Mouse (Mus musculus) heart, embryonic 15.5 days (tissue): ENCODE data around the gene Map1lc3b. TPM values are rescaled to one million over a fixed set of nuclear protein-coding genes. Genes with fewer than 3 reads are reported as not detected.

Source experiments
- ATAC-seq: fragments of 200-750 bp; cut with Nextera tagmentation; replicated peaks from 2 replicates; pipeline ENCODE4 v1.8.0; 2017; ENCODE audit warnings: low read depth, moderate TSS enrichment; ENCODE audit not compliant: insufficient number of reproducible peaks, insufficient read depth, low FRiP score
- H3K27ac ChIP-seq: fragments of 300-500 bp; sonication (generic); 2 replicates; pipeline ENCODE4 v1.5.1; 2015; ENCODE audit warnings: mild to moderate bottlenecking, inconsistent platforms
- H3K27me3 ChIP-seq: fragments of 300-500 bp; sonication (generic); 2 replicates; pipeline ENCODE4 v1.6.1; 2015; ENCODE audit warnings: inconsistent platforms
- H3K36me3 ChIP-seq: fragments of 300-500 bp; sonication (generic); 2 replicates; pipeline ENCODE4 v1.6.1; 2015; ENCODE audit warnings: mild to moderate bottlenecking, inconsistent platforms
- H3K4me1 ChIP-seq: fragments of 300-500 bp; sonication (generic); replicated peaks from 2 replicates; pipeline ENCODE4 v1.6.1; 2015; ENCODE audit warnings: inconsistent platforms
- H3K4me2 ChIP-seq: fragments of 300-500 bp; sonication (generic); 2 replicates; pipeline ENCODE4 v1.6.1; 2015; ENCODE audit warnings: inconsistent platforms, mild to moderate bottlenecking, moderate library complexity
- H3K4me3 ChIP-seq: fragments of 300-500 bp; sonication (generic); 2 replicates; pipeline ENCODE4 v1.5.1; 2015; ENCODE audit warnings: mild to moderate bottlenecking, inconsistent platforms
- H3K9ac ChIP-seq: fragments of 300-500 bp; sonication (generic); 2 replicates; pipeline ENCODE4 v1.6.1; 2015; ENCODE audit warnings: mild to moderate bottlenecking, inconsistent platforms
- H3K9me3 ChIP-seq: fragments of 300-500 bp; sonication (generic); replicated peaks from 2 replicates; pipeline ENCODE4 v1.6.1; 2016; ENCODE audit warnings: inconsistent platforms
- WGBS: fragments of 180-500 bp; shearing (Covaris S2); methylation state at CpG from one replicate; pipeline ENCODE4 v1.1.7; 2015; ENCODE audit warnings: mixed read lengths; 5-methylcytosine and 5-hydroxymethylcytosine counted together
- polyA plus RNA-seq: library from polyadenylated mRNA; unstranded; fragments of >200 nt; fragmentation: Nextera tagmentation; extraction: Ambion mirVana; gene quantifications from 2 replicates; pipeline ENCODE4 v1.2.1, GENCODE M21; 2015

The Map1lc3b gene
- polyA plus RNA-seq, 1 experiment from 2014 or later, result 199 TPM

GRCm38 (mm10) chr8:121642804-121643203 is 52.6 kb downstream of the Map1lc3b start:
- no peak for ATAC-seq
- Histone ChIP-seq H3K27ac (no peak overlapping the region), H3K27me3 (no peaks in the 10 kb centered on the region), H3K36me3 (no peaks in the 10 kb centered on the region), H3K9me3 (no peaks in the 10 kb centered on the region), H3K9ac (no peak overlapping the region), H3K4me3 (no peak overlapping the region), H3K4me1 (peaks cover 55% of the 10 kb centered on the region), H3K4me2 (no peak overlapping the region)
- 70% methylated on average over 3 of the region's 3 CpGs for WGBS

GRCm38 (mm10) chr8:121643384-121643783 is 53.2 kb downstream of the Map1lc3b start:
- 43% methylated on average over 11 of the region's 11 CpGs for WGBS
- ATAC-seq, result no peak
- no peaks in the 10 kb centered on the region for H3K36me3 ChIP-seq

GRCm38 (mm10) chr8:121647511-121648215 is 57.5 kb downstream of the Map1lc3b start:
- no peak overlapping the region for H3K4me2 ChIP-seq
- no peaks in the 10 kb centered on the region for H3K27me3 ChIP-seq
- ATAC-seq, result no peak
- no peak overlapping the region for H3K27ac ChIP-seq
- 76% methylated on average over 12 of the region's 12 CpGs for WGBS
- H3K9ac ChIP-seq, result no peak overlapping the region
- H3K9me3 ChIP-seq, result no peaks in the 10 kb centered on the region
- H3K36me3 ChIP-seq, result no peaks in the 10 kb centered on the region
- peaks cover 72% of the 10 kb centered on the region for H3K4me1 ChIP-seq
- H3K4me3 ChIP-seq, result no peak overlapping the region

More at GRCm38 (mm10) chr8:121643384-121643783, 53.2 kb downstream of the Map1lc3b start:
- Histone ChIP-seq H3K4me3 (no peak overlapping the region), H3K27me3 (no peaks in the 10 kb centered on the region), H3K9me3 (no peaks in the 10 kb centered on the region), H3K27ac (peak overlapping the region; percentile 46), H3K9ac (no peak overlapping the region), H3K4me2 (no peak overlapping the region), H3K4me1 (peaks cover 58% of the 10 kb centered on the region)

Other genes with a start within 250 kb of the Map1lc3b start
- not detected in 2 replicates for gene 1700018B08Rik, start 46.0 kb upstream of the Map1lc3b start, polyA plus RNA-seq
- 9.8 and 13.1 TPM in 2 replicates for gene Fbxo31, start 11.6 kb upstream of the Map1lc3b start, polyA plus RNA-seq
- 7.8 and 8.8 TPM in 2 replicates for gene Zcchc14, start 62.5 kb downstream of the Map1lc3b start, polyA plus RNA-seq
- 0.21 and 1.2 TPM in 2 replicates for gene Jph3, start 139.3 kb downstream of the Map1lc3b start, polyA plus RNA-seq
- gene Klhdc4, start 239.2 kb downstream of the Map1lc3b start, polyA plus RNA-seq, result 18.7 and 27.6 TPM in 2 replicates